Mouse (Mus musculus): ENCODE measurements around the gene Olfr1315-ps1.

Gene Olfr1315-ps1

GRCm38 (mm10) chr2:112115340-112115739 is at the start of gene Olfr1315-ps1:
Olfr1315-ps1 (minus strand) TSS chr2:112115440.
- no peak for DNase-seq

DNA sequence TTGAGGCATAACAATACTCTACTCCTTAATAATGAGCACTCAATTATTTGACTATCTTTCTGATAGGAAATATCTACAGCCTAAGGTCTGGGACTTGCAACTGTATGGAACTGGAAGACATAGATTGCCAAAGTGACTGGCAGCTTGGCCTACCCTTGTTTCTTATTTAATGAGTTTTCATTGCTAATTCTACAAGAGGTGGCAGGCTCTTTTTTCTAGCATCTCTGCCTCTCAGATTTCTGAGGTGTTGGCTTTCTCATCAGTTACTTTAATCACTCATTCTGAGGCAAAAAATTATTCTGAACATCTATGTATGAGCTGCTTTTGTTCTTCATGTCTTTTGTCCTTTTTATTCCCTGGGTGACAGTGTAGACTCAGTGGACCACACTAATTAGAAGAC is 38.7 kb upstream of the Olfr1315-ps1 start, which contains the start of gene Olfr1318:
TSS of gene Olfr1318 (plus strand) at position 301 of the 400 bp plus-strand sequence.
- DNase-seq = no peak

- DNase-seq = no peak
These were observed 24.8 kb upstream of the Olfr1315-ps1 start, which contains the start of gene Olfr1317 for GRCm38 (mm10) chr2:112140029-112140428. Olfr1317 (plus strand) TSS chr2:112140329.

DNA sequence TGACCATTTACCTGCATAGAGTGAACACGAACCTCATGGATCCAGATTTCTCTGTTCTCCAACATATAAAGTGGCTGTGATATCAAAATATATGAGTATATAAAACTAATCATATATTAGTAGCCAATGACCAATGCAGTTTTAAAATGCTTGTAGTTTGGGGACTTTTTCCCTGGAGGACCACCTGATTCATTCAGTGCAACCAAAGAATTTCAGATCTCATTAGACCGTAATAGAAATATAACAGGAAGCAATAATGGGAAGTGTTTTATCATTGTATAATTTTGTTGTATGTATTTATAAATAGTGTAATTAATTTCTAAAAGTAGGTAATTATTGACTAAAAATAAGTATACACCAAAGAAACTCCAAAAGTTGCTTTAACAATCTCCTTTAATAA is 19.6 kb upstream of the Olfr1315-ps1 start, which contains the start of gene Olfr1316:
TSS of gene Olfr1316 (minus strand) at position 101 of the 400 bp plus-strand sequence.
- DNase-seq = no peak

DNA sequence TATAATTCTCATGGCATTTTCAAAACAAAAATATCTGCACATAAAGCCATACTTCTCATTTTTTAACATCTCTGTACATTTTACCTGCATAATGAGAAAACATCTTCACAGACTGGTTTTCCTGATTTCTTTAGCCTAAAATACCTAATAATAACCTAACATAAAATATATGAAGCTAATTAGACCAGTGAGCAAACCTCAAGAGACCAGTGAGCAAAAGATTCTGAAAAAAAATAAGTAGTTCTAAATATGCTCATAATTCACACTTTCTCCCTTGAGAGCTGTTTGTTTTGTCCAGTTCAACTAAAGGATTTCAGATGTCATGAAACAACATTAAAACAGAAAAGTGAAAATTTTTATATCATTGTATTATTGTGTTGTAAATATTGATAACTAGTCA is 18.6 kb downstream of the Olfr1315-ps1 start, which contains the start of gene Olfr1314:
TSS of gene Olfr1314 (minus strand) at position 101 of the 400 bp plus-strand sequence.
- no peak for DNase-seq

DNA sequence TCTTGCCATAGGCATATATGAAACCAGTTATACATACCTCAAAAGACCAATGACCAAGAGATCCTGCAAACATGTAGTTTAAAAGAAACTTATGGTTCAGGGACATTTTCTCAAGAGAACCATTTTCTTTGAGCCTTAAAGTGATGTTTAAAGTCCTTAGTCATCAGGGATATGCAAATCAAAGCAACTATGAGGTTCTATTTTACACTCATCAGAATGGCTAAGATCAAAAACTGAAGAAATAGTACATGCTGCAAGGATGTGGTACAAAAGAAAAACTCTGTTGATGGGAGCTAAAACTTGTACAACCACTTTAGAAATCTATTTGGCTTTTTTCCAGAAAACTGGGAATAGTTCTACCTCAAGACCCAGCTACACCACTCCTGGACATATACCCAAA is 37.5 kb downstream of the Olfr1315-ps1 start, which contains the start of gene Olfr1313:
TSS of gene Olfr1313 (minus strand) at position 101 of the 400 bp plus-strand sequence.
- no peak for DNase-seq

All from right cerebral cortex, postnatal 14 days (tissue).